Mouse (Mus musculus): ENCODE data around the gene Emc10. TPM values are rescaled to one million over a fixed set of nuclear protein-coding genes. Genes with fewer than 3 reads are reported as not detected.

The Emc10 gene
- polyA plus RNA-seq, 1 experiment = 122 TPM

DNA sequence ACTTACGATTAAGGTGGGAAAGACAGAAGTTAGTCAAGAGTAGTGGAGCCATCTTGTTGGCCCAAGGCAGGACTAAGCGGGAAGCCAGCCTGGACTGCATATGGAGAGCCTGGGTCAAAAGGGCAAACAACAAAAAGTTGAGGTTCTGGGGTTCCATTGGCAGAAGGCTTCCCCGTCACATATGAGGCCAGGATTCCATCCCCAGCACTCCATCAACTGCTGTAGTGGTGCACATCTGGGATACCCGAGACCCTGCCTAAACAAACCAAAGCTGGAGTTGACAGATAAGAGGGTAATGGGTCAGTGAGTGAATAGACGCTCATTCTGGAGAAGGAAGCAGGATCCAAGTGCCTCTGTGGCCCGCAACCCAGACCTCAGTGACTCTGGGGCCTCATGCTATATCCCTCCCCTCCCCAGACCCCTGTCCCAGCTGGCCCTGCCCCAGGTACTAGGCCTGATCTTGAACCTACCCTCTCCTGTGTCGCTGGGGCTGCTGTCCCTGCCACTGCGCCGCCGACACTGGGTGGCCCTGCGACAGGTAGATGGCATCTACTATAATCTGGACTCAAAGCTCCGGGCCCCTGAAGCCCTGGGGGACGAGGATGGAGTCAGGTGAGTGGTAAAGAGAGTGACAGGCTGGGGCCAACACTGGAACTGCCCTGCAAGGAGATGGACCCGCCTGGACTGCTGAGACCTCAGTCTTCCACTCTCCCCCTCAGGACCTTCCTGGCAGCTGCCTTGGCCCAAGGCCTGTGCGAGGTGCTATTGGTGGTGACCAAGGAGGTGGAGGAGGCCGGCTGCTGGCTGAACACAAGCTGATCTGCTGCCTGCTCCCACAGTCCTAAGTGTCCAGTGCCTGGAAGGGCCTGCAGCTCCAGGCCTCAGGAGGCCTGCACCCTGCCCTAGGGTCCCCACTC, 25.4 kb downstream of the Emc10 start:
- peaks cover 6% of the 10 kb centered on the region for H3K4me1 ChIP-seq (ENCODE audit: control insufficient read depth, insufficient read depth, low read length)
- no peak overlapping the region for H3K27ac ChIP-seq (ENCODE audit: control insufficient read depth, insufficient read depth, low read depth, low read length)
- no peaks in the 10 kb centered on the region for H3K36me3 ChIP-seq (ENCODE audit: control insufficient read depth, insufficient read depth, low read length)
- H3K4me3 ChIP-seq (ENCODE audit: control insufficient read depth, low read depth, low read length) = no peak overlapping the region
- TF ChIP-seq POLR2A (IDR thresholded peaks at IDR 0.05; ENCODE audit: control insufficient read depth, low read depth, low read length) = no peak
- no peak for TF ChIP-seq CTCF (IDR thresholded peaks at IDR 0.05; ENCODE audit: control insufficient read depth, insufficient read depth, insufficient replicate concordance, low read depth, low read length)
- H3K27me3 ChIP-seq (ENCODE audit: control insufficient read depth, insufficient read depth, low read length) = no peaks in the 10 kb centered on the region

DNA sequence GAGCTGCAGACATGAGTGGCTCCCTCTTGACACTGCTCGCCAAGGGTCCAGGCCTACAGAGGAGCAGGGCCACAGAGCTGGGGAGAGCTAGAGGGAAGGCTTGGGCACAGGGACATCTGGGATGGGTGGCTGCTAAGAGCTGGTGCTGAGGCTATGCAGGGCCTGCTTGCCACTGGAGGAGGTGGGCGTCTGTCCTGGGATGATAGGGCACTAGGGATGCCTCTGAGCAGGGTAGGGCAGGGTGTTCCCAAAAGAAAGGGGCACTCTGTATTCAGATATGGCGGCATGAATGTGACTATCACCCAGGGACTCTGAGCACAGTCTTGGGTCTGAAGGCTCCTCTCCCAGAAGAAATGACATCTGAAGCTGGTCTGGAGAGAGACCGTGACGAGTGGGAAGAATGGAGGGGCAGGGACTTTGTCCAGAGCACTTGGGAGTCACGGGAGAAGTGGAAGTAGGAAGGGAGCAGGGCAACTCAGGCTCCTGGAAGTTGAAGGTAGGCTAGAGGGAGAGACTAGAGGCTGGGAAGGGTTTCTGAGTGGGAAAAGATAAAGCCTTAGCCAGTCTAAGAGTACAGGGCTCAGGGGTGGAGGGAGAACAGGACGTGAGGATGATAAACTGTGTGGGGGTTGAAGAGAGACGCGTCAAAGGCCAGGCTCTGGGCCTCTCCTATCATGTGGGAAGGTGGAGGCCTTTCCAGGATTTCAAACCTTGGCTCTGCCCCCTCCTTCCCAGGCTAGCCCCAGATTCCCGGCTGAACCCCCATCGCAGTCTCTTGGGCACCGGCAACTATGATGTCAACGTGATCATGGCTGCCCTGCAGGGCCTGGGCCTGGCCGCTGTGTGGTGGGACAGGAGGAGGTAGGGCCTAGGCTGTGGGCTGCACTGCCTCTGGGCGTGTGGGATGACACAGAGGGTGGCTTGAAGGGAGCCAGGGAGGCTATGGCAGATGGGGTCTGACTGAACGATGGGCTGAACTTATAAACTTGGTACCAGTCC, 26.4 kb downstream of the Emc10 start:
- H3K27me3 ChIP-seq (ENCODE audit: control insufficient read depth, insufficient read depth, low read length) = no peaks in the 10 kb centered on the region
- peaks cover 6% of the 10 kb centered on the region for H3K4me1 ChIP-seq (ENCODE audit: control insufficient read depth, insufficient read depth, low read length)
- peak overlapping the region; percentile 93 for H3K4me3 ChIP-seq (ENCODE audit: control insufficient read depth, low read depth, low read length)
- TF ChIP-seq POLR2A (IDR thresholded peaks at IDR 0.05; ENCODE audit: control insufficient read depth, low read depth, low read length) = no peak
- no peaks in the 10 kb centered on the region for H3K36me3 ChIP-seq (ENCODE audit: control insufficient read depth, insufficient read depth, low read length)
- H3K27ac ChIP-seq (ENCODE audit: control insufficient read depth, insufficient read depth, low read depth, low read length) = no peak overlapping the region

DNA sequence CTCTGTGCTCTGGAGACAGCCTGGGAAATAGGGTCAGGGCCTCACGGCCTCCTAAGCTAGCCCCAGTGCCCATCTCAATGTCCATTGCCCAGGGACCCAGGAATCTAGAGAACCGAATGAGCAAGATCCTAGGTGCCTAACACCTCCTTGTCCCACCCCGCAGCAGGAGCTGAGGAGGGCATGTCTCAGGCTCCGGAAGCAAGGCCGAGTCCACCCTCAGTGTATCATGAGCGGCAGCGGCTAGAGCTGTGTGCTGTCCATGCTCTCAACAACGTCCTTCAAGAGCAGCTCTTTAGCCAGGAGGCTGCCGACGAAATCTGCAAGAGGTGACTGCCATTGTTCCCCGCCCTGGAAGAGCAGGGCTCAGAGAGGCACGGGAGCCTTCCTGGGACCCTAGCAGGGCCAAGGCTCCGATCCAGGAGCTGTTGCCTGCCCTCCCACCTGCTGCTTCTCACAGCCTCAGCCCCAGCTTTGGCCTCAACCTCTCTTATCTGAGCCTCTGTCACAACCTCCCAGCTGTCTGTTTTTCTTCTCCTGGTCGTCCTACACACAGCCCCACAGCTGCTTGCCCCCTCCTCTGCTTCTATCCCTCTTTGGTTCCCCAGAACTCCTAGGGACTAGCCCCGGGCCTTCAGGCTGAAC, 27.6 kb downstream of the Emc10 start:
- Histone ChIP-seq H3K4me3 (ENCODE audit: control insufficient read depth, low read depth, low read length) (peak overlapping the region; percentile 93), H3K27ac (ENCODE audit: control insufficient read depth, insufficient read depth, low read depth, low read length) (peak overlapping the region; percentile 82; the same call in 1 of the 2 replicates), H3K27me3 (ENCODE audit: control insufficient read depth, insufficient read depth, low read length) (no peaks in the 10 kb centered on the region), H3K36me3 (ENCODE audit: control insufficient read depth, insufficient read depth, low read length) (no peaks in the 10 kb centered on the region), H3K4me1 (ENCODE audit: control insufficient read depth, insufficient read depth, low read length) (peaks cover 6% of the 10 kb centered on the region)
- TF ChIP-seq CTCF (IDR thresholded peaks at IDR 0.05; ENCODE audit: control insufficient read depth, insufficient read depth, insufficient replicate concordance, low read depth, low read length) (no peak), POLR2A (IDR thresholded peaks at IDR 0.05; ENCODE audit: control insufficient read depth, low read depth, low read length) (no peak; the same call in 1 of the 2 replicates)

GRCm38 (mm10) chr7:44467811-44468411, 28.4 kb downstream of the Emc10 start, which contains the start of gene Josd2:
Josd2 (plus strand) TSS chr7:44467980.
- Histone ChIP-seq H3K4me3 (ENCODE audit: control insufficient read depth, low read depth, low read length) (peak within 1 kb of the TSS; percentile 93), H3K4me1 (ENCODE audit: control insufficient read depth, insufficient read depth, low read length) (peaks cover 6% of the 10 kb centered on the region), H3K27me3 (ENCODE audit: control insufficient read depth, insufficient read depth, low read length) (no peaks in the 10 kb centered on the region), H3K27ac (ENCODE audit: control insufficient read depth, insufficient read depth, low read depth, low read length) (peak within 1 kb of the TSS; percentile 82), H3K36me3 (ENCODE audit: control insufficient read depth, insufficient read depth, low read length) (no peaks in the 10 kb centered on the region)
- TF ChIP-seq CTCF (IDR thresholded peaks at IDR 0.05; ENCODE audit: control insufficient read depth, insufficient read depth, insufficient replicate concordance, low read depth, low read length) (no peak), POLR2A (IDR thresholded peaks at IDR 0.05; ENCODE audit: control insufficient read depth, low read depth, low read length) (peak; percentile 50; the same call in 1 of the 2 replicates)

DNA sequence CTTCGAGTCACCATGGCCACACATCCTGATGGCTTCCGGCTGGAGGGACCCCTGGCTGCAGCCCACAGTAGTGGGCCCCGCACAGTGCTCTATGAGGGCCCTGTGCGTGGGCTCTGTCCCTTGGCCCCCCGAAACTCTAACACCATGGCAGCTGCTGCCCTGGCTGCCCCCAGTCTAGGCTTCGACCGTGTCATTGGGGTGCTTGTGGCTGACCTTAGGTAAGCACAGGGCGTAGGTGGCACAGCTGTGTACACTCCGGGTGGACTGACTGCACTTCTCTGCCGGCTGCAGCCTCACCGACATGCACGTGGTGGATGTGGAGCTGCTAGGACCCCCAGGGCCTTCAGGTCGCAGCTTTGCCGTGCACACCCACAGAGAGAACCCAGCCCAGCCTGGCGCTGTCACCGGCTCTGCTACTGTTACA, 29.4 kb downstream of the Emc10 start:
- H3K36me3 ChIP-seq (ENCODE audit: control insufficient read depth, insufficient read depth, low read length) = no peaks in the 10 kb centered on the region
- no peaks in the 10 kb centered on the region for H3K27me3 ChIP-seq (ENCODE audit: control insufficient read depth, insufficient read depth, low read length)
- peaks cover 10% of the 10 kb centered on the region for H3K4me1 ChIP-seq (ENCODE audit: control insufficient read depth, insufficient read depth, low read length)
- H3K27ac ChIP-seq (ENCODE audit: control insufficient read depth, insufficient read depth, low read depth, low read length) = peak overlapping the region; percentile 19; the same call in 1 of the 2 replicates
- peak overlapping the region; percentile 93 for H3K4me3 ChIP-seq (ENCODE audit: control insufficient read depth, low read depth, low read length)
- TF ChIP-seq POLR2A (IDR thresholded peaks at IDR 0.05; ENCODE audit: control insufficient read depth, low read depth, low read length) (no peak; the same call in 1 of the 2 replicates), CTCF (IDR thresholded peaks at IDR 0.05; ENCODE audit: control insufficient read depth, insufficient read depth, insufficient replicate concordance, low read depth, low read length) (no peak)

- TF ChIP-seq POLR2A (IDR thresholded peaks at IDR 0.05; ENCODE audit: control insufficient read depth, low read depth, low read length) = no peak
- no peak for TF ChIP-seq CTCF (IDR thresholded peaks at IDR 0.05; ENCODE audit: control insufficient read depth, insufficient read depth, insufficient replicate concordance, low read depth, low read length)
- Histone ChIP-seq H3K36me3 (ENCODE audit: control insufficient read depth, insufficient read depth, low read length) (no peaks in the 10 kb centered on the region), H3K27me3 (ENCODE audit: control insufficient read depth, insufficient read depth, low read length) (no peaks in the 10 kb centered on the region), H3K27ac (ENCODE audit: control insufficient read depth, insufficient read depth, low read depth, low read length) (no peak overlapping the region), H3K4me3 (ENCODE audit: control insufficient read depth, low read depth, low read length) (peak overlapping the region; percentile 93), H3K4me1 (ENCODE audit: control insufficient read depth, insufficient read depth, low read length) (peaks cover 10% of the 10 kb centered on the region)
These were observed 30.1 kb downstream of the Emc10 start for GRCm38 (mm10) chr7:44466006-44466887.
